In genomic region chr5:149016261-149016660, GRCm38 (mm10) we compare ENCODE assay signal across 9 mouse cellular contexts. TPM values are rescaled to one million over a fixed set of nuclear protein-coding genes. Genes with fewer than 3 reads are reported as not detected.
DNase-seq lines count a peak whose midpoint lies in the region; ATAC-seq and TF ChIP-seq lines count a peak whose summit lies in the region.
"Had no signal": no experiment of that assay in that cellular context is flagged by ENCODE, and none has a peak within 500 bp of the region (broad histone marks: within the 10 kb centered on the region; RNA-seq: fewer than 3 reads in every experiment).

No protein-coding gene starts in this region.

- intact Hi-C loops in left cerebral cortex, adult 2 months (cut with DNase I): no loop called here

- peak; percentile 69 for DNase-seq in heart, adult 11 months
- no peak for DNase-seq in heart, adult 18-20 months
- DNase-seq in neural tube, embryonic 11.5 days (ENCODE audit: low spot score): no peak
- no peak for DNase-seq in neural tube, embryonic 10.5 days (ENCODE audit: extremely low spot score, low spot score)
- DNase-seq in liver, embryonic 13.5 days: no peak
- no peak for DNase-seq in right cerebral cortex, postnatal 4 days
- DNase-seq in left cerebral cortex, adult 2 months (ENCODE audit: extremely low spot score in 1 of 2, low spot score in 2 of 2): no peak

- no peak overlapping the region for H3K27ac ChIP-seq in neural tube, embryonic 11.5 days (ENCODE audit: low read depth, low read length)
- H3K27ac ChIP-seq in liver, embryonic 13.5 days: no peak overlapping the region
- no peak overlapping the region for H3K27ac ChIP-seq in stomach, embryonic 16.5 days (ENCODE audit: low read length)
- no peak overlapping the region for H3K27ac ChIP-seq in left cerebral cortex, adult 2 months

- ATAC-seq in neural tube, embryonic 11.5 days (ENCODE audit: insufficient read depth, low FRiP score, low TSS enrichment): no peak
- ATAC-seq in liver, embryonic 13.5 days (ENCODE audit: low read depth): no peak
- ATAC-seq in stomach, embryonic 16.5 days (ENCODE audit: insufficient read depth, low FRiP score): no peak

- no peaks in the 10 kb centered on the region for H3K9me3 ChIP-seq in neural tube, embryonic 11.5 days (ENCODE audit: control insufficient read depth, low read length)
- H3K9me3 ChIP-seq in liver, embryonic 13.5 days (replicated peaks): no peaks in the 10 kb centered on the region; the same call in 1 of the 2 replicates
- peaks cover 6% of the 10 kb centered on the region; the same call in 1 of the 2 replicates for H3K9me3 ChIP-seq in stomach, embryonic 16.5 days (replicated peaks; ENCODE audit: control insufficient read depth, low read length)

- no peaks in the 10 kb centered on the region for H3K36me3 ChIP-seq in neural tube, embryonic 11.5 days (ENCODE audit: control insufficient read depth, insufficient read depth, low read length)
- no peaks in the 10 kb centered on the region for H3K36me3 ChIP-seq in liver, embryonic 13.5 days
- H3K36me3 ChIP-seq in stomach, embryonic 16.5 days (ENCODE audit: control insufficient read depth, insufficient read depth, low read length): no peaks in the 10 kb centered on the region

- TF ChIP-seq CTCF in left cerebral cortex, adult 2 months (IDR thresholded peaks at IDR 0.05): no peak

- no peaks in the 10 kb centered on the region; the same call in 1 of the 2 replicates for H3K4me1 ChIP-seq in neural tube, embryonic 11.5 days (ENCODE audit: control insufficient read depth, insufficient read depth, low read length)
- H3K4me1 ChIP-seq in liver, embryonic 13.5 days (replicated peaks): peaks cover 30% of the 10 kb centered on the region
- H3K4me1 ChIP-seq in stomach, embryonic 16.5 days (ENCODE audit: control insufficient read depth, insufficient read depth, low read length): peaks cover 16% of the 10 kb centered on the region

- 83% methylated on average over 5 of the region's 5 CpGs for WGBS in neural tube, embryonic 11.5 days
- whole genome bisulfite sequencing in liver, embryonic 13.5 days (ENCODE audit: insufficient replicate concordance): 69% methylated on average over 5 of the region's 5 CpGs
- WGBS in stomach, embryonic 16.5 days: 63% methylated on average over 5 of the region's 5 CpGs

- peak overlapping the region; percentile 84 for H3K4me2 ChIP-seq in neural tube, embryonic 11.5 days (ENCODE audit: low read depth)
- peak overlapping the region; percentile 84 for H3K4me2 ChIP-seq in liver, embryonic 13.5 days
- peak overlapping the region; percentile 59 for H3K4me2 ChIP-seq in stomach, embryonic 16.5 days (ENCODE audit: low read depth, low read length)

- H3K4me3 ChIP-seq in neural tube, embryonic 11.5 days (ENCODE audit: low read depth, low read length): no peak overlapping the region
- H3K4me3 ChIP-seq in liver, embryonic 13.5 days (replicated peaks): no peak overlapping the region
- no peak overlapping the region for H3K4me3 ChIP-seq in stomach, embryonic 16.5 days (replicated peaks; ENCODE audit: low read length)
- H3K4me3 ChIP-seq in left cerebral cortex, adult 2 months: no peak overlapping the region

- H3K9ac ChIP-seq in neural tube, embryonic 11.5 days (ENCODE audit: low read length): no peak overlapping the region
- H3K9ac ChIP-seq in liver, embryonic 13.5 days: 0 out of 2 replicates have a peak overlapping the region, but pooled peaks have one; percentile 73
- no peak overlapping the region for H3K9ac ChIP-seq in stomach, embryonic 16.5 days (ENCODE audit: low read length)

- H3K27me3 ChIP-seq in neural tube, embryonic 11.5 days (ENCODE audit: control insufficient read depth, insufficient read depth, low read length): no peaks in the 10 kb centered on the region
- peaks cover 19% of the 10 kb centered on the region for H3K27me3 ChIP-seq in liver, embryonic 13.5 days
- H3K27me3 ChIP-seq in stomach, embryonic 16.5 days (ENCODE audit: control insufficient read depth, insufficient read depth, low read length): no peaks in the 10 kb centered on the region

RNA-seq across cellular contexts. Expression of gene Gm42791, which starts 21.3 kb away (rescaled TPM):
- 1 to 10 TPM; 2.7 to 5.3 TPM for total RNA-seq in heart, adult 18-20 months (2021)
- 0.50 and 2.0 TPM in 2 replicates for polyA plus RNA-seq in neural tube, embryonic 11.5 days (2014; fragmentation: Nextera tagmentation; extraction: Ambion mirVana)
- 0.32 and 0.86 TPM in 2 replicates for polyA plus RNA-seq in liver, embryonic 13.5 days (2015; fragmentation: Nextera tagmentation; extraction: Ambion mirVana)
- polyA plus RNA-seq in stomach, embryonic 16.5 days (2015; fragmentation: Nextera tagmentation; extraction: Ambion mirVana): 1.6 and 2.2 TPM in 2 replicates
- total RNA-seq in left cerebral cortex, adult 2 months (2021): 10 to 100 TPM; 34.0 to 39.1 TPM
- polyA plus RNA-seq: large intestine, adult 2 months had no signal
